Mouse (Mus musculus) embryonic facial prominence, embryonic 11.5 days (tissue): ENCODE results near the gene Eif5. TPM values are rescaled to one million over a fixed set of nuclear protein-coding genes. Genes with fewer than 3 reads are reported as not detected.

Experiments used
- ATAC-seq: fragments of 200-750 bp; cut with Nextera tagmentation; replicated peaks from 2 replicates; pipeline ENCODE4 v1.8.0; 2017; ENCODE audit warnings: low read depth; ENCODE audit not compliant: insufficient number of reproducible peaks, low FRiP score, low TSS enrichment
- DNase-seq: peaks from one replicate; pipeline ENCODE4 v3.0.0-alpha.2; 2015; ENCODE audit warnings: low spot score
- H3K27ac ChIP-seq: fragments of 300-500 bp; sonication (generic); replicated peaks from 2 replicates; pipeline ENCODE4 v1.5.1; 2014; ENCODE audit warnings: mild to moderate bottlenecking, low read depth, low read length, control low read depth
- H3K27me3 ChIP-seq: fragments of 300-500 bp; sonication (generic); 2 replicates; pipeline ENCODE4 v1.6.1; 2014; ENCODE audit warnings: mild to moderate bottlenecking, low read length, moderate library complexity, mixed read lengths; ENCODE audit not compliant: control insufficient read depth, insufficient read depth
- H3K36me3 ChIP-seq: fragments of 300-500 bp; sonication (generic); replicated peaks from 2 replicates; pipeline ENCODE4 v1.6.1; 2014; ENCODE audit warnings: low read depth, mild to moderate bottlenecking, low read length, moderate library complexity, mixed read lengths; ENCODE audit not compliant: control insufficient read depth, insufficient read depth
- H3K4me1 ChIP-seq: fragments of 300-500 bp; sonication (generic); 2 replicates; pipeline ENCODE4 v1.6.1; 2014; ENCODE audit warnings: low read length, mixed read lengths; ENCODE audit not compliant: control insufficient read depth, insufficient read depth
- H3K4me2 ChIP-seq: fragments of 300-500 bp; sonication (generic); 2 replicates; pipeline ENCODE4 v1.6.1; 2014; ENCODE audit warnings: low read depth, mild to moderate bottlenecking, control low read depth, low read length, moderate library complexity
- H3K4me3 ChIP-seq: fragments of 300-500 bp; sonication (generic); 2 replicates; pipeline ENCODE4 v1.5.1; 2014; ENCODE audit warnings: low read depth, low read length, control low read depth
- H3K9ac ChIP-seq: fragments of 300-500 bp; sonication (generic); replicated peaks from 2 replicates; pipeline ENCODE4 v1.6.1; 2014; ENCODE audit warnings: mild to moderate bottlenecking, control low read depth, low read length
- H3K9me3 ChIP-seq: fragments of 300-500 bp; sonication (generic); replicated peaks from 2 replicates; pipeline ENCODE4 v1.6.1; 2016; ENCODE audit warnings: mild to moderate bottlenecking, low read length, inconsistent platforms, mixed read lengths; ENCODE audit not compliant: control insufficient read depth
- WGBS: fragments of 180-500 bp; shearing (Covaris S2); extraction: QIAGEN DNeasy Blood & Tissue Kit; methylation state at CpG from one replicate; pipeline ENCODE4 v1.1.7; 2014; 5-methylcytosine and 5-hydroxymethylcytosine counted together
- polyA plus RNA-seq: library from polyadenylated mRNA; unstranded; fragments of >200 nt; fragmentation: Nextera tagmentation; extraction: Ambion mirVana; gene quantifications from 2 replicates; pipeline ENCODE4 v1.2.1, GENCODE M21; 2014

The Eif5 gene
- polyA plus RNA-seq, 1 experiment from 2014 or later = 721 TPM

- Histone ChIP-seq H3K4me1 (no peaks in the 10 kb centered on the region), H3K9ac (no peak overlapping the region), H3K27ac (no peak overlapping the region), H3K4me2 (no peak overlapping the region), H3K36me3 (peaks cover 4% of the 10 kb centered on the region; the same call in 1 of the 2 replicates), H3K9me3 (no peaks in the 10 kb centered on the region), H3K4me3 (no peak overlapping the region), H3K27me3 (no peaks in the 10 kb centered on the region)
- ATAC-seq = no peak
- WGBS = 81% methylated on average over 2 of the region's 2 CpGs
- DNase-seq = no peak
Observed at GRCm38 (mm10) chr12:111593775-111594174, 56.0 kb downstream of the Eif5 start.

Other genes with a start within 250 kb of the Eif5 start
- 19.9 and 24.5 TPM in 2 replicates for gene Cdc42bpb, start 160.3 kb upstream of the Eif5 start, polyA plus RNA-seq
- 0.45 TPM in 1 of 2 replicates, not detected in the other for gene Lbhd2, start 131.2 kb upstream of the Eif5 start, polyA plus RNA-seq
- 6.3 and 7.3 TPM in 2 replicates for gene Exoc3l4, start 121.0 kb upstream of the Eif5 start, polyA plus RNA-seq
- gene Tnfaip2, start 95.5 kb upstream of the Eif5 start, polyA plus RNA-seq = 4.6 and 4.8 TPM in 2 replicates
- 23.9 and 27.9 TPM in 2 replicates for gene Gm266, start 52.2 kb upstream of the Eif5 start, polyA plus RNA-seq
- 63.4 and 70.5 TPM in 2 replicates for gene Mark3, start 36.5 kb downstream of the Eif5 start, polyA plus RNA-seq
- 450 and 485 TPM in 2 replicates for gene Ckb, start 134.3 kb downstream of the Eif5 start, polyA plus RNA-seq
- 3.8 and 5.4 TPM in 2 replicates for gene Trmt61a, start 140.1 kb downstream of the Eif5 start, polyA plus RNA-seq
- gene Bag5, start 175.2 kb downstream of the Eif5 start, polyA plus RNA-seq = 56.8 and 59.8 TPM in 2 replicates
- 55.2 and 57.7 TPM in 2 replicates for gene Apopt1, start 175.2 kb downstream of the Eif5 start, polyA plus RNA-seq
- gene Klc1, start 220.8 kb downstream of the Eif5 start, polyA plus RNA-seq = 132 and 143 TPM in 2 replicates